Mouse (Mus musculus): ENCODE measurements around the gene Upk3bl. TPM values are rescaled to one million over a fixed set of nuclear protein-coding genes. Genes with fewer than 3 reads are reported as not detected.
"Not testable (repeated sequence)": the region's sequence is repeated elsewhere in the genome, so short reads cannot be mapped to it uniquely, and the experiment has no call there.

Upk3bl gene
- polyA plus RNA-seq, 1 experiment = 0.11 TPM

DNA sequence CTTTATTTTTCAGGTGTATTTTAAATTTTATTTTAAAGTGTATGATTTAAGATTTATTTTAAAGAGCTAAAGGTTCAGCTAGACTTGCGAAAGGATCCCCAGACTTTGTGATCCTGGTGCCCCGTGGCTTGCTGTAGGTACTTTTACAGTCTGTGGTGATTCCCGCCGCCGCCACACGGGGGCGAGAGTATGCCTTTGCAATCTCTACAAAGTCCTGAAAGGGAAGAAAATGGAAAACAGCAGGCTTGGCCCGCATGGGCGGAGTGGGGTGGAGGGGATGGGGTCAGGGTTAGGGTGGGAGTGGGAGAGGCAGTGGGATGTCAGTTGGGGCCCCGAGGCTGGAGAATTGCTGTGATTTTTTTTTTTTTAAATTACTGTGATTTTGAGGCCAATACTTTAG lies 8.3 kb upstream of the Upk3bl start:
- Histone ChIP-seq H3K79me2 (ENCODE audit: control insufficient read depth, insufficient read depth) (no peaks in the 10 kb centered on the region), H3K79me3 (ENCODE audit: low read depth) (no peaks in the 10 kb centered on the region), H3K36me3 (ENCODE audit: control insufficient read depth, insufficient read depth) (no peaks in the 10 kb centered on the region), H3ac (ENCODE audit: control insufficient read depth, insufficient read length, low read depth) (no peak overlapping the region), H3K27me3 (ENCODE audit: control insufficient read depth, insufficient read depth, insufficient read length) (no peaks in the 10 kb centered on the region), H3K4me3 (ENCODE audit: insufficient read depth, poor library complexity, severe bottlenecking) (no peak overlapping the region)
- TF ChIP-seq MAX (IDR thresholded peaks at IDR 0.05) (no peak), MYOD1 (IDR thresholded peaks at IDR 0.05; ENCODE audit: control insufficient read depth, insufficient read length, low read depth) (no peak), CEBPB (IDR thresholded peaks at IDR 0.05; ENCODE audit: low read depth) (no peak), MYOG (IDR thresholded peaks at IDR 0.05; ENCODE audit: control insufficient read depth, extremely low read depth, insufficient read length) (no peak), CTCF (IDR thresholded peaks at IDR 0.05; ENCODE audit: control insufficient read depth, insufficient read depth, insufficient read length) (peak; percentile 48), USF1 (IDR thresholded peaks at IDR 0.05; ENCODE audit: low read depth) (no peak), FOSL1 (IDR thresholded peaks at IDR 0.05; ENCODE audit: insufficient read depth, low read length, poor library complexity, severe bottlenecking) (no peak)

DNA sequence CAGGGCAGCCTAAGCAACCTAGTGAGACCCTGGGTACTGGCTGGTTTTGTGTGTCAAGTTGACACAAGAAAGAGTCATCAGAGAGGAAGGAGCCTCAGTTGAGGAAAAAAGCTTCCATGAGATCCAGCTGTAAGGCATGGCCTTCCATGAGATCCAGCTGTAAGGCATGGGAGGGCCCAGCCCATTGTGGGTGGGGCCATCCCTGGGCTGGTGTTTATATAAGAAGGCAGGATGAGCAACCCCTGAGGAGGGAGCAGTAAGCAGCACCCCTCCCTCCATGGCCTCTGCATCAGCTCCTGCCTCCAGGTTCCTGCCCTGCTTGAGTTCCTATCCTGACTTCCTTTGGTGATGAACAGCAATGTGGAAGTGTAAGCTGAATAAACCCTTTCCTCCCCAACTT lies 5.8 kb upstream of the Upk3bl start:
- not testable (repeated sequence) for H3K79me3 ChIP-seq (ENCODE audit: low read depth); H3ac ChIP-seq (ENCODE audit: control insufficient read depth, insufficient read length, low read depth); H3K79me2 ChIP-seq (ENCODE audit: control insufficient read depth, insufficient read depth); H3K27me3 ChIP-seq (ENCODE audit: control insufficient read depth, insufficient read depth, insufficient read length); H3K4me3 ChIP-seq (ENCODE audit: insufficient read depth, poor library complexity, severe bottlenecking); H3K36me3 ChIP-seq (ENCODE audit: control insufficient read depth, insufficient read depth)

DNA sequence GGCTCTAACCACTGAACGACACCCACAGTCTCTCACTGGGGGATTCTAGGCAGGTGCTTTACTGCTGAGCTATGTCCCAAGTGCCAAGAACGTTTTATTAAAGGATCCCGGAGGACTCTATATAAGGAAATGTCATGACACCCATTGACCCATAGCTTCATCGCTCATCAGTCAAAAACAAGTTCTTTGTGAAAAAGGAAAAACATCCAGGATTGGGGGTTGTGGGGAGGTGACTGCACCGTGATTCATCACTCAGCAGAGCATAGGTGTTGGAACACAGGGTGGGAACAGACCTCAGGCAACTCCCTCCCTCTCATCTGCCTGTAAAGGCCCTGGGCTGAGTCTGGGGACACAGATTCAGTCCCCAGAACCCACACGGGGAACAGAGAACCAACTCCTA lies 4.4 kb upstream of the Upk3bl start:
- Histone ChIP-seq H3K79me2 (ENCODE audit: control insufficient read depth, insufficient read depth) (no peaks in the 10 kb centered on the region), H3K4me3 (ENCODE audit: insufficient read depth, poor library complexity, severe bottlenecking) (no peak overlapping the region), H3K36me3 (ENCODE audit: control insufficient read depth, insufficient read depth) (no peaks in the 10 kb centered on the region), H3K79me3 (ENCODE audit: low read depth) (no peaks in the 10 kb centered on the region), H3K27me3 (ENCODE audit: control insufficient read depth, insufficient read depth, insufficient read length) (no peaks in the 10 kb centered on the region), H3ac (ENCODE audit: control insufficient read depth, insufficient read length, low read depth) (no peak overlapping the region)
- TF ChIP-seq MYOD1 (IDR thresholded peaks at IDR 0.05; ENCODE audit: control insufficient read depth, insufficient read length, low read depth) (no peak), FOSL1 (IDR thresholded peaks at IDR 0.05; ENCODE audit: insufficient read depth, low read length, poor library complexity, severe bottlenecking) (peak; percentile 69)

DNA sequence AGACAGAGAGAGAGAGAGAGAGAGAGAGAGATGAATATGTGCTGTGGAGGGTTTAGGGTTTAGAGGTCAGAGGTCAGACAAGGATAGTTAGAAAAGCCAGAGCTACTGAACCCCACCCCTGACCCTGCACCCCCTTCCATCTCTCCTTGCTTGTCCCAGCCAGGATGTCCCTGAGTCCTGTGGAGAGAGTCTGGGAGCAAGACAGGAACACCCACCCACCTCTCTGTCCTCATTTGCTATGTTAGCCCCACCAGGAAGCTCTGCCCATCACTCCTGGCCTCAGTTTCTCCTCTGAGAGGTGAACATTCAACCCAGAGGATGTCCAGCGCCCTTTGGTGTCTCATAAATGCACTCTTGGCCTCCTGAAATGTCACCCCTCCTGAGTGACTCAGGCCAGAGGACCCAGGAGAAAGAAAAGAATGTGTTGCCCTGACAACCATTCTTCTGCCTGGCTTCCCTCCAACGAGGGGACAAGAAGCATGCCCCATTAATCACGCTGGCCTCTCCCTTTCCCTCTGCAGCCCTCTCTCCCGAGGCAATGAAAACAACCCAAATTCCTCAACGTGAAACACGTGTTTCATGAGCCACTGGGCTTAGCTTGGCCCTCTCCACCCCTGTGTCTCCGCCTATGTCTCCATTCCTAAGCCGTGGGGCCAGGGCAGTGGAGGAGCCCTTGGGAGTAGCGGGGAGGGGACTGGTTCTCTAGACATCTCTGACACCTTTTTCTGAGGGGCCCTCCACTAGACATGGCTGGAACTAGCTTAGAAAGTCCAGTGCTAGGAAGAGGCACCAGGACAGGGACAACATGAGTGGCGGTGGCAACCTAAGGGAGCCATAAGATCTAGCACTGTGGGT lies 2.8 kb upstream of the Upk3bl start:
- TF ChIP-seq MAX (IDR thresholded peaks at IDR 0.05) = peak; percentile 98
- TF ChIP-seq USF1 (IDR thresholded peaks at IDR 0.05; ENCODE audit: low read depth) = no peak
- H3K79me3 ChIP-seq (ENCODE audit: low read depth) = no peaks in the 10 kb centered on the region
- no peaks in the 10 kb centered on the region for H3K79me2 ChIP-seq (ENCODE audit: control insufficient read depth, insufficient read depth)
- no peaks in the 10 kb centered on the region for H3K36me3 ChIP-seq (ENCODE audit: control insufficient read depth, insufficient read depth)
- no peak overlapping the region for H3ac ChIP-seq (ENCODE audit: control insufficient read depth, insufficient read length, low read depth)
- H3K27me3 ChIP-seq (ENCODE audit: control insufficient read depth, insufficient read depth, insufficient read length) = no peaks in the 10 kb centered on the region
- H3K4me3 ChIP-seq (ENCODE audit: insufficient read depth, poor library complexity, severe bottlenecking) = no peak overlapping the region

DNA sequence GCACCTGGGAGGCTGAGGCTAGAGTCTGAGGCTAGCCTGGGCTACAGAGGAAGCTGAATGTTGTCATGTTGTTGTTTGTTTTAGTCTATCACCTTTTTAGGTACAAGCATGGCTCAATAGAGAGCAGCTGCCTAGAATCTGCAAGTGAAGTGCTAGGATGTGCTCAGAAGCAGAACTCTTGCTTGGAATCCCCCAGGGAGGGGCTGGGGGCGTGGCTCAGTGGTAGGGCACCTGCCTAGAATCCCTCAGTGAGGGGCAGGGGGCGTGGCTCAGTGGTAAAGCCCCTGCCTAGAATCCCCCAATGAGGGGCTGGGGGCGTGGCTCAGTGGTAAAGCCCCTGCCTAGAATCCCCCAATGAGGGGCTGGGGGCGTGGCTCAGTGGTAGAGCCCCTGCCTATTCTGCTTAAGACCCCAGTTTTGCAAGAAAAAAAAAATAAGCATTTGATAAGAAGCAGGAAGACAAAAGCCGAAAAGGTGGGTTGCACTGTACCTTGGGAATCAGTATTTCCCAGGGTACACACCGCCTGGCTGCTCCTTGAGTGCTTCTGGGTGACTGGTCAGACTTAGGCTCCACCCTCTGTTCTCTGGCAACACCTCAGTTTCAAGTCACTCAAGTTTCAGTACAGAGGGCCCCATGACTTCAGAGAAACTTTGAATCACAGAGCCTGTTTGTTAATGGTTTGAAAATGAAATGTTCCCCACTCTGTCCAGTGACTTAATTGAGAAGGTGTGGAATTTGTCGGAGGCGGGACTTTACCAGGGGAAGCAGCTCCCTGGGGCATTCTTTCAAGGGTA lies 1.2 kb upstream of the Upk3bl start:
- H3K4me3 ChIP-seq (ENCODE audit: insufficient read depth, poor library complexity, severe bottlenecking) = no peak overlapping the region
- H3ac ChIP-seq (ENCODE audit: control insufficient read depth, insufficient read length, low read depth) = no peak overlapping the region
- H3K79me2 ChIP-seq (ENCODE audit: control insufficient read depth, insufficient read depth) = no peaks in the 10 kb centered on the region
- H3K36me3 ChIP-seq (ENCODE audit: control insufficient read depth, insufficient read depth) = no peaks in the 10 kb centered on the region
- no peaks in the 10 kb centered on the region for H3K27me3 ChIP-seq (ENCODE audit: control insufficient read depth, insufficient read depth, insufficient read length)
- TF ChIP-seq MYOD1 (IDR thresholded peaks at IDR 0.05; ENCODE audit: control insufficient read depth, insufficient read length, low read depth) (no peak), CEBPB (IDR thresholded peaks at IDR 0.05; ENCODE audit: low read depth) (no peak)
- no peaks in the 10 kb centered on the region for H3K79me3 ChIP-seq (ENCODE audit: low read depth)

DNA sequence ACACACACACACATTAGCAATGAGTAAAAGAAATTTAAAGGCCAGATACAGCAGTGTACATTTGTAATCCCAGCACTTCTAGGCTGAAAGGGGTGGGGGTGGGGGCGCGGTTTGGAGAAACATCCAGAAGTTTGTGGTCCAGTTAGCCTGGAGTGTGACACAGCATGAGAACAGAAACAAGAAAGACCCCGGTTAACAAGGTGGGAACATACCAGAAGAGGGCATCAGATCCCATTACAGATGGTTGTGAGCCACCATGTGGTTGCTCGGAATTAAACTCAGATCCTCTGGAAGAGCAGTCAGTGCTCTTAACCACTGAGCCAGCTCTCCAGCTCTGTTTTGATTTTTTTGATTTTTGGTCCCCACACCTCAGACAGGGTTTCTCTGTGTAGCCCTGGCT lies 1.8 kb downstream of the Upk3bl start:
- Histone ChIP-seq H3K27me3 (ENCODE audit: control insufficient read depth, insufficient read depth, insufficient read length) (no peaks in the 10 kb centered on the region), H3K36me3 (ENCODE audit: control insufficient read depth, insufficient read depth) (no peaks in the 10 kb centered on the region), H3K79me3 (ENCODE audit: low read depth) (no peaks in the 10 kb centered on the region), H3K4me3 (ENCODE audit: insufficient read depth, poor library complexity, severe bottlenecking) (no peak overlapping the region), H3K79me2 (ENCODE audit: control insufficient read depth, insufficient read depth) (no peaks in the 10 kb centered on the region), H3ac (ENCODE audit: control insufficient read depth, insufficient read length, low read depth) (no peak overlapping the region)
- TF ChIP-seq MYOG (IDR thresholded peaks at IDR 0.05; ENCODE audit: control insufficient read depth, extremely low read depth, insufficient read length) (no peak), MAX (IDR thresholded peaks at IDR 0.05) (no peak), CEBPB (IDR thresholded peaks at IDR 0.05; ENCODE audit: low read depth) (no peak), FOSL1 (IDR thresholded peaks at IDR 0.05; ENCODE audit: insufficient read depth, low read length, poor library complexity, severe bottlenecking) (no peak)

Measured in C2C12 (cell line).